Mouse (Mus musculus): Measurements from ENCODE around the gene Nfkbib. TPM values are rescaled to one million over a fixed set of nuclear protein-coding genes. Genes with fewer than 3 reads are reported as not detected.

Nfkbib gene
- polyA plus RNA-seq, 1 experiment from 2014 or later, result 38.7 TPM

- Histone ChIP-seq H3K9ac (ENCODE audit: low read length) (no peak overlapping the region), H3K4me3 (ENCODE audit: low read depth, low read length) (no peak overlapping the region), H3K4me2 (ENCODE audit: low read length) (no peak overlapping the region), H3K9me3 (ENCODE audit: control insufficient read depth, low read length) (no peaks in the 10 kb centered on the region), H3K4me1 (replicated peaks; ENCODE audit: control insufficient read depth, insufficient read depth, low read length) (peaks cover 4% of the 10 kb centered on the region; the same call in 1 of the 2 replicates), H3K27me3 (replicated peaks; ENCODE audit: control insufficient read depth, insufficient read depth, low read length) (no peaks in the 10 kb centered on the region), H3K36me3 (ENCODE audit: control insufficient read depth, insufficient read depth, low read length) (no peaks in the 10 kb centered on the region), H3K27ac (ENCODE audit: low read depth) (no peak overlapping the region)
- no peak for DNase-seq (ENCODE audit: low spot score)
- WGBS, result 92% methylated on average over 2 of the region's 2 CpGs
- ATAC-seq (replicated peaks; ENCODE audit: low FRiP score, low TSS enrichment, low read depth), result no peak
These were observed 51.7 kb downstream of the Nfkbib start for GRCm38 (mm10) chr7:28715598-28715997.

DNA sequence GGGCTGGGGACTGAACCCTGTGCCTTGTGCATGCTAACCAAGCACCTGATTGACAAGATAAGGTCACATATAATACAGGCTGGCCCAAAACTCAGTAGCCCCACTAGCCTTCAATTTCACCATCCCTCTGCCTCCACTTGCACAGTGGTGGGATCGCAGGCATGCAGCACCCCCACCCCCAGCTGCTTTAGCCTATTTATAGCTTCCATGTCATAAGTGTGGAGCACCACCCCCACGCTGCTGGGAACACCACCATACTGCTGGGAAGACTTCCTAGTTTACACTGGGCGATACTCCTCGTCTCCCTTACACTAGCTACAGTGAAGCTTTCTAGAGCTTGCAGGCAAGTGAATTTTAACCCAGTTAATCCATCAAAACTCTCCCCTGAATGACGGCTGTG, 52.6 kb downstream of the Nfkbib start:
- no peak overlapping the region for H3K27ac ChIP-seq (ENCODE audit: low read depth)
- WGBS, result 71% methylated on average over 5 of the region's 5 CpGs
- H3K4me2 ChIP-seq (ENCODE audit: low read length), result no peak overlapping the region
- H3K36me3 ChIP-seq (ENCODE audit: control insufficient read depth, insufficient read depth, low read length), result no peaks in the 10 kb centered on the region
- no peaks in the 10 kb centered on the region for H3K9me3 ChIP-seq (ENCODE audit: control insufficient read depth, low read length)
- DNase-seq (ENCODE audit: low spot score) (no peak), ATAC-seq (replicated peaks; ENCODE audit: low FRiP score, low TSS enrichment, low read depth) (no peak)
- H3K9ac ChIP-seq (ENCODE audit: low read length), result no peak overlapping the region
- H3K4me3 ChIP-seq (ENCODE audit: low read depth, low read length), result no peak overlapping the region
- peaks cover 8% of the 10 kb centered on the region; the same call in 1 of the 2 replicates for H3K4me1 ChIP-seq (replicated peaks; ENCODE audit: control insufficient read depth, insufficient read depth, low read length)
- no peaks in the 10 kb centered on the region for H3K27me3 ChIP-seq (replicated peaks; ENCODE audit: control insufficient read depth, insufficient read depth, low read length)

DNA sequence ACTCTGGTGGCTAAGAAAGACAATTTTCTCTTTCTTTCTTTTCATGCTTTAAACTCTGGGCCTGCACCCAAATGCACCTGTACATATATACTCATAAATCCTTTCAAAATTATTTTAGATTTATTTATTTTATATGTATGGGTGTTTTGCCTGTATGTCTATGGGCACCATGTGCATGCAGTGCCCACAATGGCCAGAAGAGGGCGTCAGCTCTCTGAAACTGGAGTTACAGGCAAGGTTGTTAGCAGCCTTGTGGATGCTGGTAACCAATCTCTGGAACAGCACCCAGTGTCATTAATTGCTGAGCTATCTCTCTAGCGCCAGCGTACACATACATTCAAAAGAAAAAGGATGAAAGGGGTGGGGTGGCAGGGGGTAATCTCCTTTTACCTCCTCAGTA, 56.4 kb downstream of the Nfkbib start:
- H3K4me3 ChIP-seq (ENCODE audit: low read depth, low read length), result no peak overlapping the region
- H3K4me1 ChIP-seq (replicated peaks; ENCODE audit: control insufficient read depth, insufficient read depth, low read length), result 0 out of 2 replicates have a peak, but pooled peaks cover 5% of the 10 kb centered on the region
- H3K36me3 ChIP-seq (ENCODE audit: control insufficient read depth, insufficient read depth, low read length), result no peaks in the 10 kb centered on the region
- H3K9ac ChIP-seq (ENCODE audit: low read length), result no peak overlapping the region
- H3K27me3 ChIP-seq (replicated peaks; ENCODE audit: control insufficient read depth, insufficient read depth, low read length), result no peaks in the 10 kb centered on the region
- no peak for ATAC-seq (replicated peaks; ENCODE audit: low FRiP score, low TSS enrichment, low read depth)
- H3K4me2 ChIP-seq (ENCODE audit: low read length), result no peak overlapping the region
- 63% methylated on average over 3 of the region's 3 CpGs for WGBS
- no peaks in the 10 kb centered on the region for H3K9me3 ChIP-seq (ENCODE audit: control insufficient read depth, low read length)
- DNase-seq (ENCODE audit: low spot score), result no peak
- H3K27ac ChIP-seq (ENCODE audit: low read depth), result no peak overlapping the region

GRCm38 (mm10) chr7:28709454-28709853, 57.9 kb downstream of the Nfkbib start:
- ATAC-seq (replicated peaks; ENCODE audit: low FRiP score, low TSS enrichment, low read depth), result no peak
- Histone ChIP-seq H3K4me3 (ENCODE audit: low read depth, low read length) (no peak overlapping the region), H3K4me2 (ENCODE audit: low read length) (no peak overlapping the region), H3K27me3 (replicated peaks; ENCODE audit: control insufficient read depth, insufficient read depth, low read length) (no peaks in the 10 kb centered on the region), H3K27ac (ENCODE audit: low read depth) (no peak overlapping the region), H3K36me3 (ENCODE audit: control insufficient read depth, insufficient read depth, low read length) (no peaks in the 10 kb centered on the region), H3K9ac (ENCODE audit: low read length) (no peak overlapping the region), H3K4me1 (replicated peaks; ENCODE audit: control insufficient read depth, insufficient read depth, low read length) (0 out of 2 replicates have a peak, but pooled peaks cover 5% of the 10 kb centered on the region), H3K9me3 (ENCODE audit: control insufficient read depth, low read length) (no peaks in the 10 kb centered on the region)
- DNase-seq (ENCODE audit: low spot score), result no peak

Other genes starting within 250 kb of the Nfkbib start
- gene Ifnl3, start 244.7 kb downstream of the Nfkbib start, polyA plus RNA-seq (2014; fragmentation: Nextera tagmentation; extraction: Ambion mirVana), result not detected in 2 replicates
- 15.7 and 17.9 TPM in 2 replicates for gene Sycn, start 226.6 kb downstream of the Nfkbib start, polyA plus RNA-seq (2014; fragmentation: Nextera tagmentation; extraction: Ambion mirVana)
- not detected in 2 replicates for gene Nccrp1, start 220.3 kb downstream of the Nfkbib start, polyA plus RNA-seq (2014; fragmentation: Nextera tagmentation; extraction: Ambion mirVana)
- 26.7 and 27.7 TPM in 2 replicates for gene Samd4b, start 169.4 kb downstream of the Nfkbib start, polyA plus RNA-seq (2014; fragmentation: Nextera tagmentation; extraction: Ambion mirVana)
- gene Pak4, start 169.3 kb downstream of the Nfkbib start, polyA plus RNA-seq (2014; fragmentation: Nextera tagmentation; extraction: Ambion mirVana), result 50.2 and 50.8 TPM in 2 replicates
- gene Acp7, start 136.2 kb downstream of the Nfkbib start, polyA plus RNA-seq (2014; fragmentation: Nextera tagmentation; extraction: Ambion mirVana), result not detected in 2 replicates
- 2.8 and 3.8 TPM in 2 replicates for gene Fbxo27, start 74.7 kb downstream of the Nfkbib start, polyA plus RNA-seq (2014; fragmentation: Nextera tagmentation; extraction: Ambion mirVana)
- gene Fbxo17, start 50.7 kb downstream of the Nfkbib start, polyA plus RNA-seq (2014; fragmentation: Nextera tagmentation; extraction: Ambion mirVana), result 6.2 and 7.6 TPM in 2 replicates
- 152 and 157 TPM in 2 replicates for gene Mrps12, start 25.7 kb downstream of the Nfkbib start, polyA plus RNA-seq (2014; fragmentation: Nextera tagmentation; extraction: Ambion mirVana)
- 27.1 and 30.2 TPM in 2 replicates for gene Sars2, start 25.5 kb downstream of the Nfkbib start, polyA plus RNA-seq (2014; fragmentation: Nextera tagmentation; extraction: Ambion mirVana)
- not detected in 2 replicates for gene Ccer2, start 11.3 kb downstream of the Nfkbib start, polyA plus RNA-seq (2014; fragmentation: Nextera tagmentation; extraction: Ambion mirVana)
- 56.8 and 60.1 TPM in 2 replicates for gene Sirt2, start 777 bp downstream of the Nfkbib start, polyA plus RNA-seq (2014; fragmentation: Nextera tagmentation; extraction: Ambion mirVana)
- gene Rinl, start 21.5 kb upstream of the Nfkbib start, polyA plus RNA-seq (2014; fragmentation: Nextera tagmentation; extraction: Ambion mirVana), result 3.5 and 4.3 TPM in 2 replicates
- 232 and 241 TPM in 2 replicates for gene Hnrnpl, start 41.0 kb upstream of the Nfkbib start, polyA plus RNA-seq (2014; fragmentation: Nextera tagmentation; extraction: Ambion mirVana)
- gene Ech1, start 57.7 kb upstream of the Nfkbib start, polyA plus RNA-seq (2014; fragmentation: Nextera tagmentation; extraction: Ambion mirVana), result 188 and 194 TPM in 2 replicates
- 604 and 737 TPM in 2 replicates for gene Lgals4, start 66.3 kb upstream of the Nfkbib start, polyA plus RNA-seq (2014; fragmentation: Nextera tagmentation; extraction: Ambion mirVana)
- 0.42 and 0.58 TPM in 2 replicates for gene Lgals7, start 96.3 kb upstream of the Nfkbib start, polyA plus RNA-seq (2014; fragmentation: Nextera tagmentation; extraction: Ambion mirVana)
- 0.23 and 0.44 TPM in 2 replicates for gene Capn12, start 113.9 kb upstream of the Nfkbib start, polyA plus RNA-seq (2014; fragmentation: Nextera tagmentation; extraction: Ambion mirVana)
- gene Actn4, start 194.8 kb upstream of the Nfkbib start, polyA plus RNA-seq (2014; fragmentation: Nextera tagmentation; extraction: Ambion mirVana), result 298 and 300 TPM in 2 replicates
- 444 and 452 TPM in 2 replicates for gene Eif3k, start 214.4 kb upstream of the Nfkbib start, polyA plus RNA-seq (2014; fragmentation: Nextera tagmentation; extraction: Ambion mirVana)
- 10.0 and 11.6 TPM in 2 replicates for gene Map4k1, start 214.5 kb upstream of the Nfkbib start, polyA plus RNA-seq (2014; fragmentation: Nextera tagmentation; extraction: Ambion mirVana)